Mouse (Mus musculus): ENCODE results near the gene Bcl2a1b.
"Not testable (repeated sequence)": the region's sequence is repeated elsewhere in the genome, so short reads cannot be mapped to it uniquely, and the experiment has no call there.

The Bcl2a1b gene

GRCm38 (mm10) chr9:89198969-89199416 lies at the start of gene Bcl2a1b, which contains the start of gene Gm29094:
Bcl2a1b (plus strand) TSS chr9:89199209.
Gm29094 (plus strand) TSS chr9:89199379.
- H3K4me3 ChIP-seq (replicated peaks; ENCODE audit: low read length); H3K4me1 ChIP-seq (replicated peaks; ENCODE audit: low read depth, low read length); H3K36me3 ChIP-seq (ENCODE audit: insufficient read depth, low read length); H3K9me3 ChIP-seq (ENCODE audit: low read length); H3K27me3 ChIP-seq (ENCODE audit: insufficient read depth, low read length): not testable (repeated sequence)

- H3K27me3 ChIP-seq (ENCODE audit: insufficient read depth, low read length); H3K9me3 ChIP-seq (ENCODE audit: low read length); H3K4me1 ChIP-seq (replicated peaks; ENCODE audit: low read depth, low read length); H3K36me3 ChIP-seq (ENCODE audit: insufficient read depth, low read length); H3K4me3 ChIP-seq (replicated peaks; ENCODE audit: low read length): not testable (repeated sequence)
Measured at GRCm38 (mm10) chr9:89172539-89172938, 26.5 kb upstream of the Bcl2a1b start.

GRCm38 (mm10) chr9:89178833-89179232 lies 20.2 kb upstream of the Bcl2a1b start:
- not testable (repeated sequence) for H3K27me3 ChIP-seq (ENCODE audit: insufficient read depth, low read length); H3K4me1 ChIP-seq (replicated peaks; ENCODE audit: low read depth, low read length); H3K36me3 ChIP-seq (ENCODE audit: insufficient read depth, low read length); H3K4me3 ChIP-seq (replicated peaks; ENCODE audit: low read length); H3K9me3 ChIP-seq (ENCODE audit: low read length)
- 0 out of 2 replicates have a peak, but pooled peaks have one; percentile 9 for TF ChIP-seq CTCF (conservative IDR thresholded peaks at IDR 0.05; ENCODE audit: low read length)

GRCm38 (mm10) chr9:89179469-89179868 lies 19.5 kb upstream of the Bcl2a1b start:
- H3K9me3 ChIP-seq (ENCODE audit: low read length); H3K27me3 ChIP-seq (ENCODE audit: insufficient read depth, low read length): not testable (repeated sequence)

GRCm38 (mm10) chr9:89187006-89187405 lies 12.0 kb upstream of the Bcl2a1b start:
- H3K4me3 ChIP-seq (replicated peaks; ENCODE audit: low read length) = peak overlapping the region; percentile 73
- H3K4me1 ChIP-seq (replicated peaks; ENCODE audit: low read depth, low read length); H3K36me3 ChIP-seq (ENCODE audit: insufficient read depth, low read length); H3K9me3 ChIP-seq (ENCODE audit: low read length); H3K27me3 ChIP-seq (ENCODE audit: insufficient read depth, low read length): not testable (repeated sequence)

More at GRCm38 (mm10) chr9:89179469-89179868, 19.5 kb upstream of the Bcl2a1b start:
- not testable (repeated sequence) for H3K4me1 ChIP-seq (replicated peaks; ENCODE audit: low read depth, low read length); H3K36me3 ChIP-seq (ENCODE audit: insufficient read depth, low read length); H3K4me3 ChIP-seq (replicated peaks; ENCODE audit: low read length)

- H3K4me3 ChIP-seq (replicated peaks; ENCODE audit: low read length); H3K36me3 ChIP-seq (ENCODE audit: insufficient read depth, low read length); H3K27me3 ChIP-seq (ENCODE audit: insufficient read depth, low read length); H3K9me3 ChIP-seq (ENCODE audit: low read length); H3K4me1 ChIP-seq (replicated peaks; ENCODE audit: low read depth, low read length): not testable (repeated sequence)
Measured at GRCm38 (mm10) chr9:89195483-89195882, 3.5 kb upstream of the Bcl2a1b start.

- H3K4me1 ChIP-seq (replicated peaks; ENCODE audit: low read depth, low read length); H3K27me3 ChIP-seq (ENCODE audit: insufficient read depth, low read length); H3K9me3 ChIP-seq (ENCODE audit: low read length); H3K36me3 ChIP-seq (ENCODE audit: insufficient read depth, low read length); H3K4me3 ChIP-seq (replicated peaks; ENCODE audit: low read length): not testable (repeated sequence)
Measured at GRCm38 (mm10) chr9:89197509-89197908, 1.5 kb upstream of the Bcl2a1b start.

- H3K36me3 ChIP-seq (ENCODE audit: insufficient read depth, low read length); H3K4me1 ChIP-seq (replicated peaks; ENCODE audit: low read depth, low read length); H3K4me3 ChIP-seq (replicated peaks; ENCODE audit: low read length); H3K9me3 ChIP-seq (ENCODE audit: low read length); H3K27me3 ChIP-seq (ENCODE audit: insufficient read depth, low read length): not testable (repeated sequence)
Measured at GRCm38 (mm10) chr9:89198349-89198748, 660 bp upstream of the Bcl2a1b start.

- not testable (repeated sequence) for H3K36me3 ChIP-seq (ENCODE audit: insufficient read depth, low read length); H3K4me1 ChIP-seq (replicated peaks; ENCODE audit: low read depth, low read length); H3K9me3 ChIP-seq (ENCODE audit: low read length); H3K27me3 ChIP-seq (ENCODE audit: insufficient read depth, low read length); H3K4me3 ChIP-seq (replicated peaks; ENCODE audit: low read length)
Measured at GRCm38 (mm10) chr9:89202256-89202655, 3.2 kb downstream of the Bcl2a1b start.

GRCm38 (mm10) chr9:89208939-89209338 lies 9.9 kb downstream of the Bcl2a1b start:
- not testable (repeated sequence) for H3K27me3 ChIP-seq (ENCODE audit: insufficient read depth, low read length); H3K4me3 ChIP-seq (replicated peaks; ENCODE audit: low read length); H3K36me3 ChIP-seq (ENCODE audit: insufficient read depth, low read length); H3K9me3 ChIP-seq (ENCODE audit: low read length); H3K4me1 ChIP-seq (replicated peaks; ENCODE audit: low read depth, low read length)

GRCm38 (mm10) chr9:89210353-89211064 lies 11.5 kb downstream of the Bcl2a1b start, which contains the start of gene Mthfs:
Mthfs (plus strand) TSS chr9:89210676.
- H3K36me3 ChIP-seq (ENCODE audit: insufficient read depth, low read length); H3K9me3 ChIP-seq (ENCODE audit: low read length); H3K27me3 ChIP-seq (ENCODE audit: insufficient read depth, low read length); H3K4me1 ChIP-seq (replicated peaks; ENCODE audit: low read depth, low read length): not testable (repeated sequence)
- H3K4me3 ChIP-seq (replicated peaks; ENCODE audit: low read length) = peak within 1 kb of the TSS; percentile 41; the same call in 1 of the 2 replicates

GRCm38 (mm10) chr9:89211065-89211858 lies 12.3 kb downstream of the Bcl2a1b start:
- H3K9me3 ChIP-seq (ENCODE audit: low read length); H3K36me3 ChIP-seq (ENCODE audit: insufficient read depth, low read length); H3K4me1 ChIP-seq (replicated peaks; ENCODE audit: low read depth, low read length); H3K27me3 ChIP-seq (ENCODE audit: insufficient read depth, low read length): not testable (repeated sequence)
- H3K4me3 ChIP-seq (replicated peaks; ENCODE audit: low read length) = peak overlapping the region; percentile 41; the same call in 1 of the 2 replicates

- not testable (repeated sequence) for H3K27me3 ChIP-seq (ENCODE audit: insufficient read depth, low read length); H3K4me1 ChIP-seq (replicated peaks; ENCODE audit: low read depth, low read length); H3K9me3 ChIP-seq (ENCODE audit: low read length); H3K4me3 ChIP-seq (replicated peaks; ENCODE audit: low read length); H3K36me3 ChIP-seq (ENCODE audit: insufficient read depth, low read length)
Measured at GRCm38 (mm10) chr9:89212428-89212827, 13.4 kb downstream of the Bcl2a1b start.

- not testable (repeated sequence) for H3K4me3 ChIP-seq (replicated peaks; ENCODE audit: low read length); H3K27me3 ChIP-seq (ENCODE audit: insufficient read depth, low read length); H3K36me3 ChIP-seq (ENCODE audit: insufficient read depth, low read length); H3K4me1 ChIP-seq (replicated peaks; ENCODE audit: low read depth, low read length); H3K9me3 ChIP-seq (ENCODE audit: low read length)
Measured at GRCm38 (mm10) chr9:89218174-89218573, 19.2 kb downstream of the Bcl2a1b start.
